Mouse (Mus musculus): ENCODE measurements around the gene Jaml. TPM values are rescaled to one million over a fixed set of nuclear protein-coding genes. Genes with fewer than 3 reads are reported as not detected.
"Not testable (repeated sequence)": the region's sequence is repeated elsewhere in the genome, so short reads cannot be mapped to it uniquely, and the experiment has no call there.

The Jaml gene
- total RNA-seq (2021): 1 to 10 TPM; 1.0 to 2.9 TPM
- polyA plus RNA-seq (2012; rRNA removed): 0.06 and 0.08 TPM in 2 replicates
- long read RNA-seq, partial matches to known transcripts: 0 of 1 reads
- long read RNA-seq, other reads (novel, unspliced or antisense): 1 of 1 reads

- DNase-seq: no peak
Observed at GRCm38 (mm10) chr9:45079011-45079410, at the start of gene Jaml. Jaml (plus strand) TSS chr9:45079183.

GRCm38 (mm10) chr9:45030341-45030740 is 48.6 kb upstream of the Jaml start:
- DNase-seq: no peak

- no peak for DNase-seq
Observed at GRCm38 (mm10) chr9:45032261-45032660, 46.7 kb upstream of the Jaml start.

- no peak for DNase-seq
Observed at GRCm38 (mm10) chr9:45034526-45034925, 44.5 kb upstream of the Jaml start.

- DNase-seq: not testable (repeated sequence)
Observed at GRCm38 (mm10) chr9:45037803-45038202, 41.2 kb upstream of the Jaml start.

- no peak for DNase-seq
Observed at GRCm38 (mm10) chr9:45039499-45039898, 39.5 kb upstream of the Jaml start, which contains the start of gene Mpzl2. Mpzl2 (plus strand) TSS chr9:45039799.

GRCm38 (mm10) chr9:45040066-45040845 is 38.7 kb upstream of the Jaml start:
- DNase-seq: peak; percentile 32

- DNase-seq: peak; percentile 30
Observed at GRCm38 (mm10) chr9:45041131-45041838, 37.7 kb upstream of the Jaml start.

- DNase-seq: peak; percentile 80
Observed at GRCm38 (mm10) chr9:45042056-45042720, 36.8 kb upstream of the Jaml start.

GRCm38 (mm10) chr9:45042947-45043346 is 36.0 kb upstream of the Jaml start:
- peak; percentile 13 for DNase-seq

- no peak for DNase-seq
Observed at GRCm38 (mm10) chr9:45046973-45047372, 32.0 kb upstream of the Jaml start.

GRCm38 (mm10) chr9:45048511-45048910 is 30.5 kb upstream of the Jaml start:
- DNase-seq: no peak

- DNase-seq: no peak
Observed at GRCm38 (mm10) chr9:45049731-45050130, 29.3 kb upstream of the Jaml start.

- DNase-seq: no peak
Observed at GRCm38 (mm10) chr9:45050301-45050700, 28.7 kb upstream of the Jaml start.

- peak; percentile 85 for DNase-seq
Observed at GRCm38 (mm10) chr9:45055082-45055713, 23.8 kb upstream of the Jaml start, which contains the start of gene Mpzl3. Mpzl3 (plus strand) TSS chr9:45055186.

GRCm38 (mm10) chr9:45058304-45058940 is 20.6 kb upstream of the Jaml start:
- DNase-seq: no peak

- peak; percentile 58 for DNase-seq
Observed at GRCm38 (mm10) chr9:45060151-45060550, 18.8 kb upstream of the Jaml start.

- no peak for DNase-seq
Observed at GRCm38 (mm10) chr9:45062677-45063076, 16.3 kb upstream of the Jaml start.

GRCm38 (mm10) chr9:45064421-45064820 is 14.6 kb upstream of the Jaml start:
- DNase-seq: no peak

GRCm38 (mm10) chr9:45066735-45067134 is 12.2 kb upstream of the Jaml start:
- DNase-seq: no peak

- no peak for DNase-seq
Observed at GRCm38 (mm10) chr9:45071800-45072199, 7.2 kb upstream of the Jaml start.

All from adrenal gland, adult 2 months (tissue).